Mouse (Mus musculus) NIH3T3 (cell line): Measurements from ENCODE around the gene Aldoc.

ENCODE experiments used
- DNase-seq: peaks from one replicate; pipeline ENCODE4 v3.0.0-alpha.2; 2012; ENCODE audit warnings: low read depth

Aldoc gene

DNA sequence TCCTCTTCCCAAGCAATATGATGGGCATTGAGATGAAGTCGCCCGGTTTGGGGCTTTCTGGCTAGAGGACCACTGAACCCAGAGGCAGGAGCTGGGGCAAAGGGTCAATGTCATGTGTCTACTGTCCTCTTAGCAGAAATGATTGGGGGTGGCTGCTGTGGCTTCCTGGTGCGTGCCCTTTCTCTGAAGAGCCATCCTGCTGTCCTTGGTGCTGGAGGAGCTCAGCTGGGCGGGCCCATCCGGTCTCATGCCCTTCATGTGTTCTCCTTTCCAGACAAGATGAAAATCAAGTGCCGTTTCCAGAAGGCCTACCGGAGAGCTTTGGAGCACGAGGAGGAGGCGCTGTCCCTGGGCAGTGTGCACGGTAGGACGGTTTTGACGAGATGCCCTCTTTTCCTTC is 9.9 kb downstream of the Aldoc start:
- no peak for DNase-seq

DNA sequence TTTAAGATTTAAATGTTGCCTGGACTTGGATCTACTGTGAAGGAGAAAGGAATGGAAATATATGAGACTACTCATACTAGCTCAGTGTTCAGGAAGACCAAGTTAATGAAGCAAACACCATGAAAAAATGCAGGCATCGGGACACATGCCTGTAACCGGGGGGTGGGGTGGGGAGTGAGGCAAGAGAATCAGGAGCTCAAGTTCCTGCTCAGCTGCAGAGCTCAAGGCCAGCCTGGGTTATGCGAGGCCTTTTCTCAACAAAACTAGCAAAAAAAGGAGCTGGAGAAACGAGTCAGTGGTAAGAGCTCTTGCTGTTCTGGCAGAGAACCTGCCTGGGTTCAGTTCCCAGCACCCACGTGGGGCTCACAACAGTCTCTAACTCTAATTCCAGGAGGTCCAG is 11.2 kb downstream of the Aldoc start:
- DNase-seq: no peak

DNA sequence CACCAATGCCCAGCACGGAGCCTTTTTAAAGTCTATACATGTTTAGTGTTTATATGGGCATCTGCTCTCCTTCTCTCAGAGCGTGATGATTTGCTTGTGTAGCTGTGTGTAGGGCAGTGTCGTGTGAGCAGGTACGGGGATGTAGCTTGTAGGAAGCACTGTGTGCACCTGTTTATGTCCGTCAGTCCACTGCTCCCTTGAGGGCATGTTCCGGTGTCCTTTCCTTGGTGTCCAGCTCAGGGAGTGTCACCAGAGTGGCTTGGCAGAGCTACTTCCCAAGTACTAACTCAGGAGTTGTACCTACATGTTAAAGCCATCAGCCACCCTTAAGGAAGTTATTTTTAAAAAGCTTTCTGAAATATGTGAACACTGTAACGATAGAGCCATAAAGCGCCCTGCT is 14.3 kb downstream of the Aldoc start:
- no peak for DNase-seq

DNA sequence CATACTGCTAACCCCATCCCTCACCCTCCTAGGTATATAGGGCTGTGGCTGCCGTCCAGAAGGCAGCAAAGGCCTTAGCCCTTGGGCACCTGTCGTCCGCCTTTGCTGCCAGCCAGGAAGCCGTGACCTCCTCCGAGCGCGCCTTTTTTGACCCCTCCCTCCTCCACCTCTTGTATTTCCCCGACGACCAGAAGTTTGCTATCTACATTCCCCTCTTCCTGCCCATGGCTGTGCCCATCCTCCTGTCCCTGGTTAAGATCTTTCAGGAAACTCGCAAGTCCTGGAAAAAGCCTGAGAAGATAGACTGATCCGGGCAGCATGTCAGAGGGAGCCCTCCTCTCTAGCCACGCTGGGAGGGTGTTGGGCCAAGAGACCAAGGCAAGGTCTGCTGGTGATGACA is 18.9 kb downstream of the Aldoc start:
- no peak for DNase-seq

DNA sequence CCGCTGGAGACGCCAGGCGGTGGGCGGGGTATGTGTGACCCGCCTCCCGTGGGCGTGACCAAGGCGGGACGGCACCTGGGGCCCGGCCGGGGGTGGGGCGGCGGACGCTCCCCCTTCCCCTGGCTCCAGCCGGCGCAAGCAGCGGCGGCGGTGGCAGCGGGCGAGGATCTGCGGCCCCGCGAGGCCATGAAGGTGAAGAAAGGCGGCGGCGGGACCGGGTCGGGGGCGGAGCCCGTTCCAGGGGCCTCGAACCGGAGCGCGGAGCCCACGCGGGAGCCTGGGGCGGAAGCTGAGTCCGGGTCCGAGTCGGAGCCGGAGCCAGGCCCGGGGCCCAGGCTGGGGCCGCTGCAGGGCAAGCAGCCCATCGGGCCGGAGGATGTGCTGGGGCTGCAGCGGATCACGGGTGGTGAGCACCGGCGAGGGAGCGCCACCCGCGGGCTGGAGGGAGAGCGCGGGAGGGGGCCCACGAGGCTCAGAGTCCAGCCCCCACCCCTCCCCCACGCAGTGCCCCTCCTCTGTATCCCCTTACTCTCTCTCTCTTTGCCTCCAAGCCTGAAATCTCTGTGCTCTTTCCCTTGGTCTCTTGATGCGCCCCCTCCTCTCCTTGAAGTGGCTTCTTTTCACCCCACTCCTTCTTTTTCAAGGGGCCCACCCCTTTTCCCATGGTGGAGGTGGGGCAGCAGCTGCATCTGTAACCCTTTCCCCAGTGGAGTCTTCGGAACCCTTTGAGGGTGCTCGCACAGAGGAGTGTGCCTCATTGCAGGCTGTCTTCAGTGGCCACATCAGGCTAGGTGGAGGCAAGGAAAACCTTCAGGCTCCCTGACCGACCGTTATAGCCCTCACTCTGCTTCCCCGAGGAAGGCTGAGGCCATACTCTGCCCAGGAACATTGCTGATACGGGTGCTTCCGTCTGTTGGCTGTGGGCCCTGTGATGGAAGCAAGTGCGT is 20.9 kb downstream of the Aldoc start, which contains the start of gene Unc119:
Gene Unc119, plus strand, starts transcription at position 102 of the 947 bp plus-strand sequence.
- peak; percentile 87 for DNase-seq

DNA sequence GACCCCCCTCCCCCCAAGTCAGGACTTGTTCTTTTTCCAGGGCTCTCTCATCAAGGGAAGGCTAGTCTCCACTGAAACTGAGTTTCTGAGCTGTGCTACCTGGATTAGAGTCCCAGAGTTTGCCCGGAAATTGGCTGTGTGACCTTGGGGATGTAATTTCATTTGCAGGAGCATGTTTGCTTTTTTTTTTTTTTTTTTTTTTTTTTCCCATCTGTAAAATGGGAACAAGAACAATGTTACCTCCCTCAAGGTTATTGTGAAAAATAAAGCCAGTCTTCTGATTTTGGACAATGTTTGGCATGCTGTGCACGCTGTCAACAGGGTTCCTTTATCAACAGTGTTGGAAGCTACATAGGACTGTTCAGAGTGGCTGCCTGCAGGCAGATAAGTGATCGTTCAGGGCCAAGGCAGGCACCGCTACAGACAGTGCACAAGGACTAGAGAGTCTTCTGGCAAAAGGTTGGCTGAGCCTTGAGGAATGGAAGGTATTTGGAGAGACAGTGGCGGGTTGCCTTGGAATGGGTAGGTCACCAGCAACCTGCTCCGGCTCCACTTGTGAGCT is 21.6 kb downstream of the Aldoc start:
- no peak for DNase-seq

DNA sequence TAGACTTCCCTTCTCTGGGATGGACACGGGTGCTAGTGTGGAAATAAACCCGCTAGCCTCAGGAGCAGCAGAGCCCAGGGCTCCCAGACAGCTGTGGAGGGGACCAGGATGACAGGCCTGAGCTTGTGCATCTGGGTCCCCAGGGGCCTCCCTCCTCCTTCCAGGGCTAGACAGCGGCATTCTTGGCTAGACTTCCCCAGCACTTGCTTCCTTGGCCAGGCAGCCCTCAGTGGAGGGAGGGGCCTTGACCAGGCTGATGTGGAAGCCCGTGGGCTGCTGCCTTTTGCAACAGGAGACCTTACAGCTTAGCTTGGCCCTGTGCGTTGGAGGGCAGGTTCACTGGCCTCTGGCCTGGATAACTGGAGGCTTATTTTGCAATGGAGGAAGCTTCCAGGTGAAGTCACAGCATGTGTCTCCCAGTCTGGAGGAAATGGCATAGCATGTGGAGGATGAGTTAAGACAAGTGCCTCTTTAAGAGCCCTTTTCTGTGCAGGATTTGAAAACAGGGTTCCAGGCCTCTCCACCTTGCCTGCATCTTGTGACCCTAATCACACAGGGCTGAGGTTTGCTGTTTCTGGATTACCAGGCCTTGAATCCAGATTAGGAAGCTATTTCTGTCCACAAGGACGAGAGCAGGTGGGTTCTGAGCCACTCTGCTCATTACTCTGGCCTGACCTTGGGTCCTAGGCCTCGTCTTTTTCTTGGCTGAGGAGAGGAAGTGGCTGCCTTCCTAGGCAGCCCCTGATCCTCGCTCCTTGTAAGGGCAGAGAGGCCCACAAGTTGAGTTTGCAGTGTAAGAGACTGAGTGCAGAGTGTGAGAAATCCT is 22.3 kb downstream of the Aldoc start:
- DNase-seq: peak; percentile 61

DNA sequence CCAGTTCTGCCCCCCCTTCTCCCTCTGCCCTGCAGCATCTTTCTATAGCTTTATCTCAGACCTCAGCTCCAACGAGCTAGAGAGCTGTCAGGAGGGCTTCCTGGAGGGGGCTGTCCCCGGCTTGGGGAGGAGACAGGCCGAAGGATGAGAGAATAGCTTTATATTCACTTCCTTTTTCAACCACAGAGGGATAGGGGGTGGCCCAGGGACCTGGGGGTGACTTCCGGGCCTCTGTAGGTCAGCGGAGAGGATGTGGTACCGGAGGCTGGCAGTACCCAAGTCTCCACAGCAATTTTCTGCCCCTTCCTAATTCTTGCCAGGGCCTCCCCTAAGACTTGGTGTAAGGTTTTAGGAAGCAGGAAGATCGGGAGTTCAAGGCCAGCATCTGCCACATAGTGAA is 23.0 kb downstream of the Aldoc start:
- no peak for DNase-seq

DNA sequence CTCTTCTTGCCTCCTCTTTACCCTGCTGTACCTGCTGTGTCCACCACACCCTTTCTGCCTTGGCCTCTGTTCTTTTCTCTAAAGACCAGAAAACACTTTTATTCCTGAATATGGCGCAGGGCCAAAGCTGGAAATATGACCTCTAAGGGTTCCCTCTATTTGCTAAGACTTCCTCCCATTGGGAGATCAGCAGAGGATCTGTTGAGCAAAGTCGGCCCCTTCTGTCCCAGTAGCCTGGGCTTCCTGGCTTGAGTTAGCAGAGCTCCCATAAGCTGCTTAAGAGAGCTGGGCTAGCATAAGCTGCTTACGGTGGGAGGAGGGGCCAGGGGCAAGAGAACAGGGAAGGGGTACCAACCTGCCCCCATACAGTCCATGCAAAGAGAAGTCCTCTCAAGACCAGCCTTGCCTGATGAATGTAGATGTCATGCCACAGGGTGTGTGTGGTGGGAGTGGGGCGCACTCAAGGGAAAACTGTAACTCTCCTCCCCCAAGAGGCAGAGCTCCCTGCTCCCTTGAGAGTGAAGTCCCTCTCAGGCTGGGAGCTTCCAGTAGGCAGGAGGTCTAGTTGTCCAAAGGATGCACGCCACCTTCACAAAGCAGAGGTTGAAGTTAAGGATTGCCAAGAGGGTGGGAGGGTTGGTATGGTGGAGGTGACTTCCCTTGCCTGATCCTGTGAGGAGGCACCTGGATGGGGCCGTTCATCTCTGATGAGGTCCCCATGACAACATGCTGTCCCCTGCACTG is 23.7 kb downstream of the Aldoc start:
- peak; percentile 20 for DNase-seq

DNA sequence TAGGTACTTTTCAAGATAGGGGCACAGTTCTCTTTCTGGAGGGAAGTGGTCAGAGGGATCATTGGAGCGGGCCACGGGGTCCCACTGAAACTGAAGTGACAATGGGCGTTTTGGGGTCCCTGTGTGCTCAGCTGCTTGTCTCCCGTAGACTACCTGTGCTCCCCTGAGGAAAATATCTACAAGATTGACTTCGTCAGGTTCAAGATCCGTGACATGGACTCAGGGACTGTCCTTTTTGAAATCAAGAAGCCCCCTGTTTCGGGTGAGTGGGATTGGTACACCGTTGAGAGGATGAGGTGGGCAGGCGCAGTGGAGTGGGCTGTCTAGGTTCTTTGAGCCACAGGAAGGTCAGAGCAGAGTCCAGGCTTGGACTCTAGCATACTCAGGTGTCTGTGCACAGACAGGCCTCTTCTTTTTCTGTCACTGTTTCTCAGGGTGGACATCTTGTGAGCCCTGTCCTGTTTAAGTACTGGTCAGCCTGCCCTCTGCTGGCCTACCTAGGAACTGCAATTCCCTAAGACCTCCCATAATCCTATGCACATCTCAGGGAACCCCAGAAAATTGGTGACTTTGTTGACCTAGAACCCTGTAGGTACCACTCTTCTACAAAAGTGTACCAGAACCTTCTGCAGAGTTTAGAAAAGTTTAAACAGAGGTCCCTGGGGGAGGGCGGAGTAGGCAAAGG is 24.4 kb downstream of the Aldoc start:
- DNase-seq: peak; percentile 90

DNA sequence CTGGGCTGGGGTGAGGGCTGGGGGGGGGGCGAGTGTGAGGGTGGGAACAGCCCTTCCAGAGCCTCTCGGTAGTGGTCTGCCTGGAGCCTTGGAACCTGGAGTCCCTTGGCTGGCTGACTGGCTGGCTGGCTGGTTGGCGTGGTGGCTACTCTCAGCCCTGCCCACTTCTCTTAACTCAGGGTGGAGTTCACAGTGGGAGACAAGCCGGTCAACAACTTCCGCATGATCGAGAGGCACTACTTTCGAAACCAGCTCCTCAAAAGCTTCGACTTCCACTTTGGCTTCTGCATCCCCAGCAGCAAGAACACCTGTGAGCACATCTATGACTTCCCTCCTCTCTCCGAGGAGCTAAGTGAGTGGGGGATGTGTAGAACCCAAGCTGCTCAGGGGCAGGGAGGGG is 25.1 kb downstream of the Aldoc start:
- DNase-seq: no peak

DNA sequence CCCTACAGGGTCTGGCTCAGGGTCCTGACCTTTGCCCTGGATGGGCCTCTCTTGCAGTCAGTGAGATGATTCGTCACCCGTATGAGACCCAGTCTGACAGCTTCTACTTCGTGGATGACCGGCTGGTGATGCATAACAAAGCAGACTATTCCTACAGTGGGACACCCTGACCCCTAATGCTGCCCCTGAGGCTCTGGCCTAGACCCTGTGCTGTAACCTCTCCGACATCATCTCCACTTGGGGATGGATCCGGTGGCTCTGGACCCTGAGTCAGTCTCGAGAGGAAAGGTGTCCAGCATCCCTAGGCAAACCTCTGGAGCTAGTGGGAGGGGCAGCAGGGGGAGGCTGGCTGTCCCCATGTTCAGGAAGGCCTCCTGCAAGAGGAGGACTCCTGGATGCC is 25.7 kb downstream of the Aldoc start:
- DNase-seq: no peak

DNA sequence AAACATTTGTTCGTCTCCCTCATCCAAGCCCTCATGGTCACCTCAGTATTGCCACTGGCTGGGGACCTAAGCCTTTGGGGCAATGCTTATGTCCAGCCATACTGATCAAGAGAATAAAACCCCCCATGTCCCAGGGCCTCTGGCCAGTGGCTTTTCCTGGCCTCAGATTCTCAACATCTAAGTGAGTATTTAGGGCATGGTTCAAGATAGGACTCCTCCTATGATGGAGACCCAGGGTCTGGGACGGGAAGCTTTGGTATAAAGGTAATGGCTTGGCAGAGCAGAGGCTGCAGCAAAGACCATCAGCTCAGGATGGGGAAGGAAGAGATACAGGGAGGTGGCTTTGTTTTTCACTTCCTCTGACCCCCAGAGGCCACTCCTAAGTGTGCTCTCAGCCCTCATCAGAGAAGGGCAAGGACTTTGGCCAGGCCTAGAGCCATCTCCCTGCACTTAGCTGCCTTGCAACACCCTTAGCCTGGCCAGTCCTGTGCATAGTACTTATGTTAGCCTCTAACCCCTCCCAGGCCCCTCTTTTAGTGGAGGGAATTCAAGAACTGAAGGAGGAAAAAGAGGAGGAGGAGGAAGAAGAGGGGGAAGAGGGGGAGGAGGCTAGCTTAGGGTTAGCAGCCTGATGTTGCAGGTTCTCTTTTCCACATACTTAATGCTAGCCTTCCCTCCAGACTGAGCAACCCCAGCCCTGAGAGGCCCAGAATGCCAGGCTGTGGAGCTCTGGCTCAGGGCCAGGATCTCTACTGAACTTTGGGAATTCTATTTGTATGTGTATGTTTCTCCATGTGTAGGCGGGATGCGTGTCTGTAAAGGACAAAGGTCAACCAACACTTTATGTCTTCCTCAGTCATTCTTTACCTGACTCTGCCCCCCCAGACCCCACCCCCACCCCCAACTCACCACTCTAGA is 26.9 kb downstream of the Aldoc start:
- peak; percentile 57 for DNase-seq

DNA sequence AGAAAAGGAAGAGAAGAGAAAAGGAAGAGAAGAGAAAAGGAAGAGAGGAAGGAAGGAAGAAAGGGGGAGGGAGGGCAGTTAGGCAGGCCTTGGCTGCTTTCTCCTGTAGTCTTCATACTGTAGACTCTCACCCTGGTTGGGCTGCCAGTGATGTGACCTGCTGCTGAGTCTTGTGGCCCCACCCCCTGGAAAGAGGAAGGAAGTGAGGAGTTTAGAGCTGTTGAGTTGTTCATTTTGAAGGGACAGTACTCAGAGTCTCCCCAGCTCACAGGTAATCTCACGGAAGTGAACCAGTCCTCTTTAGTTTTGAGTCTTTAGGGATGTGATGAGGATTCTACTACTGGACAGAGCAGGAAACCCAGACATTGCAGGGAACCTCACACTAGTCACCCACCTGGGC is 30.3 kb downstream of the Aldoc start:
- no peak for DNase-seq

DNA sequence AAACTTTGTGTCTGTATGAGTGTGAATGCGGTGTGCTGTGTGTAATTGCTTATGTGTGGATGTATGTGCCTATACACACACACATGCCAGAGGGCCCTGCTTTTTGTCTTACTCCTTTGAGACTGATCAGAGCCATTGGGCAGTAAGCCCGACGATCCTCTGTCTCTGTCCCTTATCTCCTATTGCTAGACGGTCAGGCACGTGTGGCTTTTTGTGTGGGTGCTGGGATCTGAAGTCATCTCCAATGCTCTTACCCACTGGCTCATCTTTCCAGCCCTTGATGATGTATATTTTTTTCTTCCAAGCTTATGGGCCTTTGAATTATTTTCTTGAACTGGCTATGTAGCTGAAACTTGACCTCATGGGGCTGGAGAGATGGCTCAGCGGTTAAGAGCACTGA is 32.1 kb downstream of the Aldoc start:
- DNase-seq: no peak

DNA sequence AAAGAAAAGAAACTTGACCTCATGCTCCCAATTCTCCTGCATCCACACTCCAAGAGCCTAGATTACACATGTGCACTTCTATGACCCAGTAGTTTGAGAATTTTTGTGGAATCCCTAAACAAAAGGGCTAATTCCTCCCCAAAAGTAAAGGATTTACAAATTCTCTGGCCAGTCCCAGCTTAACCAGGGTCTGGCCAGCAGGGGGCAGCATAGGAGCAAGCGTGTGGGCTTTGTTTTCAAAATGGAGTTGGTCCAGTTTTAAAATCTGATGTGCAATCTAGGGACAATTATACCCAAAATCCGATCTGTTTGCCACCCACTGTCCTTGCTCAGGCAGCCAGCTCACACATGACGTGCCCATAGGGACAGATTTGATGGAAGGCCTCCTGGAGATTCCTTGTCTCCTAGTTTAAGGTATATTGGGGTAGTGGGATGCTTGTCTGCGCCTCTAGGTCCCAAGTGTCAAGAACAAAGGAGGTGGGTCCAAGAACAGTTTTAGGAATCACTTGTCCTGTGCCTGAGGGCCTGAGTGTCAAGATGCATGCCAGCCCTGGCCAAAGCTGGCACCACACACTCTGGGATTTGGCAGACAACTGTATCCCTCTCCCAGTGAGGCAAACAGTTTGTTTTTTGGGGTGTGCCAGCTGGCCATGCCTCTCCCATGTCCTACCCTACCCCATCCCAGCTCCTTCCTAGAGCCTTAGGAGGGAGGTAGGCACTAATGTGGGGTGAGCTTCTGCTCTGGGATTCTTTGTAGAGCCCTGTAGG is 32.9 kb downstream of the Aldoc start:
- DNase-seq: peak; percentile 92

DNA sequence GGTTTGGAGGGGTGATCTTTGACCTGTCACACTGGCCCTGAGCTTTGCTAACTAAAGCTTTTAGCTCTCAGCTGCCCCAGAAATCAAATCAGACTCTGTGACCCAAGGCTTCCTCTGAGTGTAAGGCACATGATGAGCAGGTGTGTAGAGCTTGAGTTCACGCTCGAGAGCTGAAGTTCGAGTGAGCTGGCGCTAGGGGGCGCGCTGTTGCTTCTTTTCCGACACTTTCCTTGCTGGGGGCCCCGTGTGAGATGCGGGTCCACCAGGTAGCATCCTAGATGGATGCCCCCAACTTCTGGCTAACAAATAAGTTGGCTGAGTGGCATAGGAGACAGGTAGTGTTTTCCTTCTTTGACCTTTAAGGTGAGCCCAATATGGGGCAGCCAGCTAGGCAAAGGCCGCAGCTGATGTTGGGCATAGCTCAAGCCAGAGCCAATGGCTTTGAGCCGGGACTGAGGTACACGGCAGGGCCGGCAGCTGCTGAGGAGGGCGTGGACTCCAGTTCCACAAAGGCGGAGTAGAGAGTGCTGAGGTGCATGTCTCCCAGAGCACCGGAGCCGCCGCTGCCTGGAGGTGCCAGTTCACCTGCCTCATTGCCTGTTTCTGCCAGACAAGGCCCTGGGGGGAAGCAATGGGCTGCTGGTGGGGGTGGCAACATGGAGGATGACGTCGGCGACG is 35.7 kb downstream of the Aldoc start:
- DNase-seq: peak; percentile 57

DNA sequence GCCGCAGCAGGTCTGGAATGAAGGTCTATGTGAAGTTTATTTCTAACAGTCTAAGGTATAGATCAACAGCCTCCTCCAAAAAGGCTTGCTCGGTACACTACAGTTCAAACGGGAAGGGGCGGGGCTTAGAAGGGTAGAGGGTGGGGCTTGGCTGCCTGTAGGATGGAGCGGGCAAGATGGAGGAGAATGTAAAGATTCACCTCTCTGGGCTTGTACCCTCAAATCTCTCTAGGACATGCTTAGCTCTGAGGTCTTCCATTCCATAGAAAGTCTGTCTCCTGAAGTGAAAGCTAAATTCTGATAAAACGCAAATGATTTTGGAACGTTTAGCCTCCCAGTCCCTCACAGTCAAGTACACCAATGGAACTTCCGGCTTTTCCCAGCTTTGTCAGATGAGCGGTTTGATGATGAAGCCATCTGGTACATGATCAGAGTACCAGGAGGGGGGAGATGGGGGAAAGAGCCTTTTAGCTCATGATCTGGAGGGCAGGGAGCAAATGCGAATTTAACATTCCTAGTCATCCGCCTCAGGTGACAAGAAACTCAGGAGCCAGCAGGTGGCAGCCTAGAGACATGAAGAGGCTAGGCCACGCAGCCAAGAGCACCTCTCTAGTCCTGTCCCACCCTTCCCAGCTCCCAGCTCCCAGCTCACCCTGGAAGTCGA is 37.5 kb downstream of the Aldoc start:
- DNase-seq: peak; percentile 95

DNA sequence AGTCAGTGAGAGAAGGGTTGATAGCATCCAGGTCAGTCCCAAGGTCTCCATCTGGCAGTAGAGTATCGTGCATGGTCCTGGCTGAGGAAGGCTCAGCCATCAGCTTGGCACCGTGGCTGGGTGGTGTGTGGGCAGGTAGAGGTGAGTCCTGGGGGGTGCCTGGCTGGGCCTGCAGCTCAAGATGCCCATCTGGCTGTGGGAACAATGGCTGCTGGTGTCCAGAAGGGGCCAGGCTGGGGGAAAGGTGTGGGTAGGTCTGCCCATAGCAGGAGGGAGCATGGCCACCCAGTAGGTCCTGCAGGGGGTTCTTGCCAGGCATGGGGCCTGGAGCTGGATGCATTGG is 38.0 kb downstream of the Aldoc start:
- no peak for DNase-seq
